In the genomic region with DNA sequence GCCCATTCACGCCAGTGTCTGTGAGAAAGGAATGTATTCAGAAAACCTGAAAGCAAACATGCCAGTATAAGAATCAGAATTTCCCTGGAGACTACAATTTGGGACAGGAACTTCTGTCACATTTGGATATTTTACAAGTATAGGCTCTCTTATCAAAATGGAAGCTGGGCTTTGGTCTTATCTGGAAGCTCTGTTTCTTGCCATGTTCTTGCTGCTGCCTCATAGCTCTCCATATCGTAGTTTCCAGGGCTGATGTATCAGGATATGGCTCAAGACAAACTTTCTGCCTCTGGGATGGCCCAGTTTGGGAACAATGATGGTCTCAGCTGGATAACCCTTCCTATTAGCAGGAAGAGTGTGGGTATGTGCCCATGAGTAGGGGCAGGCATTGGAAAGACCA, we compare ENCODE assay signal across 19 mouse cellular contexts. TPM values are rescaled to one million over a fixed set of nuclear protein-coding genes. Genes with fewer than 3 reads are reported as not detected.
DNase-seq lines count a peak whose midpoint lies in the region; ATAC-seq and TF ChIP-seq lines count a peak whose summit lies in the region.
"Had no signal": no experiment of that assay in that cellular context is flagged by ENCODE, and none has a peak within 500 bp of the region (broad histone marks: within the 10 kb centered on the region; RNA-seq: fewer than 3 reads in every experiment).

No protein-coding gene starts in this region.

- H3K27ac ChIP-seq in liver, embryonic 11.5 days (ENCODE audit: low read depth, low read length) = no peak overlapping the region
- no peak overlapping the region for H3K27ac ChIP-seq in liver, postnatal 0 days (ENCODE audit: low read depth)
- peak overlapping the region; percentile 85 for H3K27ac ChIP-seq in liver, embryonic 13.5 days
- no peak overlapping the region for H3K27ac ChIP-seq in stomach, postnatal 0 days (replicated peaks)
- H3K27ac ChIP-seq: embryonic facial prominence, embryonic 13.5 days; forebrain, embryonic 12.5 days; heart, adult 2 months; hindbrain, embryonic 10.5 days; hindbrain, embryonic 15.5 days had no signal

- peak overlapping the region; percentile 15; the same call in 1 of the 2 replicates for H3K4me2 ChIP-seq in liver, embryonic 11.5 days
- H3K4me2 ChIP-seq in liver, postnatal 0 days (ENCODE audit: low read depth, low read length) = no peak overlapping the region
- H3K4me2 ChIP-seq in liver, embryonic 13.5 days = peak overlapping the region; percentile 57
- no peak overlapping the region for H3K4me2 ChIP-seq in stomach, postnatal 0 days (replicated peaks; ENCODE audit: low read depth)
- H3K4me2 ChIP-seq: embryonic facial prominence, embryonic 13.5 days; forebrain, embryonic 12.5 days; heart, embryonic 12.5 days; hindbrain, embryonic 15.5 days had no signal

- TF ChIP-seq EP300 in liver, postnatal 0 days (IDR thresholded peaks at IDR 0.05; ENCODE audit: low read depth) = no peak
- TF ChIP-seq EP300 in stomach, postnatal 0 days (optimal IDR thresholded peaks at IDR 0.05) = no peak

- no peak for TF ChIP-seq CTCF in liver, postnatal 0 days (IDR thresholded peaks at IDR 0.05; ENCODE audit: low read depth)
- no peak for TF ChIP-seq CTCF in stomach, postnatal 0 days (IDR thresholded peaks at IDR 0.05; ENCODE audit: low read depth)

- WGBS in liver, embryonic 11.5 days = 73% methylated on average over 2 of the region's 2 CpGs
- 72% methylated on average over 2 of the region's 2 CpGs for WGBS in liver, postnatal 0 days (ENCODE audit: insufficient replicate concordance)
- WGBS in liver, embryonic 13.5 days (ENCODE audit: insufficient replicate concordance) = 53% methylated on average over 2 of the region's 2 CpGs
- WGBS in stomach, postnatal 0 days = 89% methylated on average over 2 of the region's 2 CpGs

- no peak overlapping the region for H3K9ac ChIP-seq in liver, embryonic 11.5 days (ENCODE audit: low read depth, low read length)
- H3K9ac ChIP-seq in liver, postnatal 0 days (replicated peaks) = no peak overlapping the region
- peak overlapping the region; percentile 90 for H3K9ac ChIP-seq in liver, embryonic 13.5 days
- no peak overlapping the region for H3K9ac ChIP-seq in stomach, postnatal 0 days (ENCODE audit: low read length)
- H3K9ac ChIP-seq: embryonic facial prominence, embryonic 13.5 days; forebrain, embryonic 12.5 days; heart, embryonic 12.5 days; hindbrain, embryonic 15.5 days had no signal

- H3K27me3 ChIP-seq in liver, embryonic 11.5 days (replicated peaks; ENCODE audit: control insufficient read depth, insufficient read depth, low read length) = no peaks in the 10 kb centered on the region
- no peaks in the 10 kb centered on the region for H3K27me3 ChIP-seq in liver, postnatal 0 days (ENCODE audit: insufficient read depth, low read length)
- H3K27me3 ChIP-seq in liver, embryonic 13.5 days = no peaks in the 10 kb centered on the region
- H3K27me3 ChIP-seq in stomach, postnatal 0 days (ENCODE audit: control insufficient read depth, insufficient read depth, low read length) = no peaks in the 10 kb centered on the region
- H3K27me3 ChIP-seq: embryonic facial prominence, embryonic 13.5 days; forebrain, embryonic 12.5 days; heart, embryonic 12.5 days; hindbrain, embryonic 15.5 days had no signal

- DNase-seq in cerebellum, adult 11-12 months = peak; percentile 14
- no peak for DNase-seq in cerebellum, postnatal 4 days (ENCODE audit: low spot score in 2 of 2)
- peak; percentile 26 for DNase-seq in liver, embryonic 11.5 days (ENCODE audit: low spot score)
- no peak for DNase-seq in liver, postnatal 0 days
- no peak for DNase-seq in liver, embryonic 13.5 days
- DNase-seq in stomach, postnatal 0 days (ENCODE audit: low spot score) = peak; percentile 4
- no peak for DNase-seq in left cerebral cortex, adult 9 months (ENCODE audit: low spot score in 2 of 2)
- DNase-seq: B cell, adult 2 months; cerebellum, adult 11 months; gastrocnemius, postnatal 36 days had no signal

- H3K4me1 ChIP-seq in liver, embryonic 11.5 days (replicated peaks; ENCODE audit: control insufficient read depth, insufficient read depth, low read length) = peaks cover 49% of the 10 kb centered on the region
- H3K4me1 ChIP-seq in liver, postnatal 0 days (ENCODE audit: insufficient read depth) = peaks cover 39% of the 10 kb centered on the region
- H3K4me1 ChIP-seq in liver, embryonic 13.5 days (replicated peaks) = peaks cover 89% of the 10 kb centered on the region
- peaks cover 13% of the 10 kb centered on the region for H3K4me1 ChIP-seq in stomach, postnatal 0 days (replicated peaks; ENCODE audit: control insufficient read depth, insufficient read depth)

- H3K9me3 ChIP-seq in liver, embryonic 11.5 days (ENCODE audit: control insufficient read depth, low read length) = no peaks in the 10 kb centered on the region
- no peaks in the 10 kb centered on the region for H3K9me3 ChIP-seq in liver, postnatal 0 days (ENCODE audit: low read length)
- H3K9me3 ChIP-seq in liver, embryonic 13.5 days (replicated peaks) = no peaks in the 10 kb centered on the region
- H3K9me3 ChIP-seq in stomach, postnatal 0 days (ENCODE audit: control insufficient read depth, low read length) = no peaks in the 10 kb centered on the region
- H3K9me3 ChIP-seq: embryonic facial prominence, embryonic 13.5 days; forebrain, embryonic 12.5 days; G1E; heart, embryonic 12.5 days; hindbrain, embryonic 10.5 days; hindbrain, embryonic 15.5 days had no signal

- peaks cover 5% of the 10 kb centered on the region for H3K36me3 ChIP-seq in liver, embryonic 11.5 days (ENCODE audit: control insufficient read depth, insufficient read depth, low read length)
- peaks cover 20% of the 10 kb centered on the region for H3K36me3 ChIP-seq in liver, postnatal 0 days (replicated peaks; ENCODE audit: insufficient read depth, low read length)
- H3K36me3 ChIP-seq in liver, embryonic 13.5 days = peaks cover 24% of the 10 kb centered on the region
- H3K36me3 ChIP-seq in stomach, postnatal 0 days (ENCODE audit: control insufficient read depth, insufficient read depth, low read length) = peaks cover 13% of the 10 kb centered on the region; the same call in 1 of the 2 replicates

- no peak overlapping the region for H3K4me3 ChIP-seq in liver, embryonic 11.5 days (ENCODE audit: low read depth, low read length)
- no peak overlapping the region for H3K4me3 ChIP-seq in liver, postnatal 0 days (ENCODE audit: low read depth, low read length)
- no peak overlapping the region for H3K4me3 ChIP-seq in liver, embryonic 13.5 days (replicated peaks)
- H3K4me3 ChIP-seq in stomach, postnatal 0 days (ENCODE audit: low read depth, low read length) = no peak overlapping the region
- H3K4me3 ChIP-seq: embryonic facial prominence, embryonic 13.5 days; forebrain, embryonic 12.5 days; heart, adult 2 months; heart, embryonic 12.5 days; hindbrain, embryonic 10.5 days; hindbrain, embryonic 15.5 days had no signal

- no peak for ATAC-seq in liver, embryonic 11.5 days (replicated peaks; ENCODE audit: low FRiP score)
- ATAC-seq in liver, postnatal 0 days = no peak
- no peak for ATAC-seq in liver, embryonic 13.5 days (ENCODE audit: low read depth)
- ATAC-seq in stomach, postnatal 0 days (ENCODE audit: low FRiP score, low TSS enrichment) = no peak
- ATAC-seq: CD4-positive, CD25-positive, alpha-beta regulatory T cell, adult 4 months; forebrain, embryonic 16.5 days had no signal

RNA-seq across cellular contexts. Expression of a gene that starts 8.1 kb away (rescaled TPM):
- polyA plus RNA-seq in liver, embryonic 11.5 days (2014; fragmentation: Nextera tagmentation; extraction: Ambion mirVana) = 44.5 and 51.2 TPM in 2 replicates
- polyA plus RNA-seq in liver, postnatal 0 days (2015; fragmentation: Nextera tagmentation; extraction: Ambion mirVana) = 20.3 and 22.8 TPM in 2 replicates
- polyA plus RNA-seq in liver, embryonic 13.5 days (2015; fragmentation: Nextera tagmentation; extraction: Ambion mirVana) = 19.8 and 22.1 TPM in 2 replicates
- 37.1 and 39.7 TPM in 2 replicates for polyA plus RNA-seq in stomach, postnatal 0 days (2015; fragmentation: Nextera tagmentation; extraction: Ambion mirVana)

RNA-seq across cellular contexts. Expression of a gene that starts 15.1 kb away (rescaled TPM):
- polyA plus RNA-seq in liver, embryonic 11.5 days (2014; fragmentation: Nextera tagmentation; extraction: Ambion mirVana) = 63.0 and 68.5 TPM in 2 replicates
- 16.7 and 17.5 TPM in 2 replicates for polyA plus RNA-seq in liver, postnatal 0 days (2015; fragmentation: Nextera tagmentation; extraction: Ambion mirVana)
- 33.6 and 37.3 TPM in 2 replicates for polyA plus RNA-seq in liver, embryonic 13.5 days (2015; fragmentation: Nextera tagmentation; extraction: Ambion mirVana)
- polyA plus RNA-seq in stomach, postnatal 0 days (2015; fragmentation: Nextera tagmentation; extraction: Ambion mirVana) = 28.3 and 28.4 TPM in 2 replicates

RNA-seq across cellular contexts. Expression of a gene that starts 16.0 kb away (rescaled TPM):
- polyA plus RNA-seq in liver, embryonic 11.5 days (2014; fragmentation: Nextera tagmentation; extraction: Ambion mirVana) = 31.2 and 33.9 TPM in 2 replicates
- 8.9 and 10.5 TPM in 2 replicates for polyA plus RNA-seq in liver, postnatal 0 days (2015; fragmentation: Nextera tagmentation; extraction: Ambion mirVana)
- 8.4 and 9.0 TPM in 2 replicates for polyA plus RNA-seq in liver, embryonic 13.5 days (2015; fragmentation: Nextera tagmentation; extraction: Ambion mirVana)
- 15.9 and 18.3 TPM in 2 replicates for polyA plus RNA-seq in stomach, postnatal 0 days (2015; fragmentation: Nextera tagmentation; extraction: Ambion mirVana)

RNA-seq across cellular contexts. Expression of a gene that starts 22.4 kb away (rescaled TPM):
- polyA plus RNA-seq in liver, embryonic 11.5 days (2014; fragmentation: Nextera tagmentation; extraction: Ambion mirVana) = 6.2 and 6.8 TPM in 2 replicates
- 2.1 and 2.3 TPM in 2 replicates for polyA plus RNA-seq in liver, postnatal 0 days (2015; fragmentation: Nextera tagmentation; extraction: Ambion mirVana)
- 2.2 and 2.4 TPM in 2 replicates for polyA plus RNA-seq in liver, embryonic 13.5 days (2015; fragmentation: Nextera tagmentation; extraction: Ambion mirVana)
- 22.9 and 26.8 TPM in 2 replicates for polyA plus RNA-seq in stomach, postnatal 0 days (2015; fragmentation: Nextera tagmentation; extraction: Ambion mirVana)

RNA-seq across cellular contexts. Expression of a gene that starts 56.3 kb away (rescaled TPM):
- 61.1 and 65.6 TPM in 2 replicates for polyA plus RNA-seq in liver, embryonic 11.5 days (2014; fragmentation: Nextera tagmentation; extraction: Ambion mirVana)
- polyA plus RNA-seq in liver, postnatal 0 days (2015; fragmentation: Nextera tagmentation; extraction: Ambion mirVana) = 20.5 and 24.7 TPM in 2 replicates
- polyA plus RNA-seq in liver, embryonic 13.5 days (2015; fragmentation: Nextera tagmentation; extraction: Ambion mirVana) = 29.6 and 35.7 TPM in 2 replicates
- polyA plus RNA-seq in stomach, postnatal 0 days (2015; fragmentation: Nextera tagmentation; extraction: Ambion mirVana) = 50.2 and 52.7 TPM in 2 replicates

Comparison
In these comparisons a context has a peak if more than half of its experiments do, and no peak if none do; other contexts are left out.
1. DNase-seq: peak in cerebellum, adult 11-12 months (single experiment), liver, embryonic 11.5 days (single experiment) and stomach, postnatal 0 days (single experiment); none in cerebellum, postnatal 4 days (0 of 2), liver, postnatal 0 days (single experiment), liver, embryonic 13.5 days (single experiment) and left cerebral cortex, adult 9 months (0 of 2).
2. H3K4me2 ChIP-seq: peak in liver, embryonic 11.5 days (single experiment) and liver, embryonic 13.5 days (single experiment); none in liver, postnatal 0 days (single experiment) and stomach, postnatal 0 days (single experiment).